Mouse (Mus musculus) kidney, adult 2 months (tissue): Measurements from ENCODE around the gene Ip6k2. TPM values are rescaled to one million over a fixed set of nuclear protein-coding genes. Genes with fewer than 3 reads are reported as not detected.
A peak's percentile ranks its signal among the peaks of the same experiment; 100 is the strongest.

Experiments used
- DNase-seq: peaks from one replicate; pipeline ENCODE4 v3.0.0; 2021
- H3K27ac ChIP-seq: fragments of 200-500 bp; 2 replicates; pipeline ENCODE4 v1.5.1; 2012; ENCODE audit warnings: low read depth, low read length, control low read depth, inconsistent platforms; ENCODE audit not compliant: insufficient read depth
- H3K27me3 ChIP-seq: fragments of 200-500 bp; replicated peaks from 2 replicates; pipeline ENCODE4 v1.6.1; 2012; ENCODE audit warnings: mild to moderate bottlenecking, moderate library complexity, low read length, inconsistent platforms; ENCODE audit not compliant: control insufficient read depth, insufficient read depth
- H3K36me3 ChIP-seq: fragments of 200-500 bp; 2 replicates; pipeline ENCODE4 v1.6.1; 2012; ENCODE audit warnings: mild to moderate bottlenecking, moderate library complexity, low read length, inconsistent platforms; ENCODE audit not compliant: control insufficient read depth, insufficient read depth
- H3K4me1 ChIP-seq: fragments of 200-500 bp; 2 replicates; pipeline ENCODE4 v1.6.1; 2011; ENCODE audit warnings: low read length; ENCODE audit not compliant: control insufficient read depth, insufficient read depth
- H3K4me3 ChIP-seq: fragments of 200-500 bp; 2 replicates; pipeline ENCODE4 v1.5.1; 2011; ENCODE audit warnings: mild to moderate bottlenecking, low read depth, low read length, control low read depth; ENCODE audit not compliant: insufficient read depth
- CTCF ChIP-seq: fragments of 200-500 bp; conservative IDR thresholded peaks from 2 replicates; pipeline ENCODE4 v1.5.1; 2011; ENCODE audit warnings: low read depth, mild to moderate bottlenecking, control low read depth, low read length, moderate library complexity, mixed read lengths; ENCODE audit not compliant: insufficient read depth, insufficient read length
- POLR2A ChIP-seq: fragments of 200-500 bp; IDR thresholded peaks from one replicate; pipeline ENCODE4 v1.6.1; 2011; ENCODE audit warnings: low read depth, low read length, control low read depth
- WGBS: fragments of 180-500 bp; shearing (Covaris S2); methylation state at CpG from one replicate; pipeline ENCODE4 v1.1.7; 2018; 5-methylcytosine and 5-hydroxymethylcytosine counted together
- polyA plus RNA-seq: library from polyadenylated mRNA; depleted of rRNA; stranded (reverse); fragments of >200 nt; gene quantifications from 2 replicates; pipeline ENCODE4 v1.2.3, GENCODE M21; 2012

Gene Ip6k2
- polyA plus RNA-seq, 1 experiment = 68.3 TPM

- Histone ChIP-seq H3K4me1 (no peaks in the 10 kb centered on the region), H3K36me3 (no peaks in the 10 kb centered on the region), H3K27ac (no peak overlapping the region), H3K4me3 (no peak overlapping the region), H3K27me3 (no peaks in the 10 kb centered on the region)
- TF ChIP-seq CTCF (no peak), POLR2A (no peak)
- DNase-seq = no peak
- 57% methylated on average over 5 of the region's 5 CpGs for WGBS
Measured at GRCm38 (mm10) chr9:108820077-108820476, 36.5 kb downstream of the Ip6k2 start.

DNA sequence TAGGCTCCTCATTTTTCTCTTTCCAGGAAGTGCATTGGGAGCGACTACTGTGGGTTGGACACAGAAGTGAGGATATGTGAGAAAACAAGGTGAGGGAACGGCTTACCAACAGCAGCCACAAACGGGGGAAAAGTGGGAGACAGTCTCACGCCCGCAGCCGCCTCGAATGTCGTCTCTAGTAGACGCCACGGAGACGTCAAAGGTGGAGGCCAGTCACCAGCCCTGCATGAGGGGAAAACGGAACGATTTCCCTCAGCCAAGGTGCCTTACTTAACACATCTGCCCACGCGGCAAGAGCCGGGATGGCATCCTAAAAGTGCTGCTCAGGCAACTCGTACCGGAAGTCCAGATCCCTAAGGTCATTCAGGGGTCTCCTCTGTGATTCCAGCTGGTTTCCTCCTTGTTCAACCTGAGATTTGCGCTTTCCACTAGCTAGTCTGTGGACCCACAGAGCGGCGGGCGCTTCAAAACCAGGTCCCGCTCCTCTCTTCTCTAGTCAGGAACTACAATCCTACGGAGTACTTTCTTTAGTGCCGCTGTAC lies 40.6 kb downstream of the Ip6k2 start:
- no peak for DNase-seq
- 5% methylated on average over 25 of the region's 25 CpGs for WGBS
- no peak overlapping the region for H3K4me3 ChIP-seq
- H3K36me3 ChIP-seq = no peaks in the 10 kb centered on the region
- peaks cover 4% of the 10 kb centered on the region; the same call in 1 of the 2 replicates for H3K27me3 ChIP-seq
- H3K4me1 ChIP-seq = no peaks in the 10 kb centered on the region
- no peak for TF ChIP-seq POLR2A
- H3K27ac ChIP-seq = no peak overlapping the region

GRCm38 (mm10) chr9:108824755-108825413 lies 41.3 kb downstream of the Ip6k2 start:
- 3% methylated on average over 31 of the region's 31 CpGs for WGBS
- Histone ChIP-seq H3K36me3 (no peaks in the 10 kb centered on the region), H3K27ac (no peak overlapping the region), H3K4me1 (no peaks in the 10 kb centered on the region), H3K4me3 (no peak overlapping the region), H3K27me3 (peaks cover 4% of the 10 kb centered on the region; the same call in 1 of the 2 replicates)
- TF ChIP-seq CTCF (no peak), POLR2A (no peak)
- DNase-seq = no peak

- H3K4me1 ChIP-seq = no peaks in the 10 kb centered on the region
- H3K36me3 ChIP-seq = no peaks in the 10 kb centered on the region
- no peak within 1 kb of the TSS for H3K4me3 ChIP-seq
- no peak for TF ChIP-seq POLR2A
- no peak within 1 kb of the TSS for H3K27ac ChIP-seq
- no peak for DNase-seq
- 3% methylated on average over 70 of the region's 70 CpGs for WGBS
- H3K27me3 ChIP-seq = peaks cover 4% of the 10 kb centered on the region; the same call in 1 of the 2 replicates
Measured at GRCm38 (mm10) chr9:108825820-108826699, 42.5 kb downstream of the Ip6k2 start, which contains the start of gene Celsr3. Celsr3 (plus strand) TSS chr9:108826320.

GRCm38 (mm10) chr9:108826700-108827340 lies 43.2 kb downstream of the Ip6k2 start:
- WGBS = 2% methylated on average over 39 of the region's 39 CpGs
- peaks cover 5% of the 10 kb centered on the region for H3K4me1 ChIP-seq
- peak; percentile 80 for DNase-seq
- no peak overlapping the region for H3K27ac ChIP-seq
- H3K4me3 ChIP-seq = no peak overlapping the region
- TF ChIP-seq POLR2A = no peak
- H3K27me3 ChIP-seq = peaks cover 4% of the 10 kb centered on the region; the same call in 1 of the 2 replicates
- no peaks in the 10 kb centered on the region for H3K36me3 ChIP-seq

DNA sequence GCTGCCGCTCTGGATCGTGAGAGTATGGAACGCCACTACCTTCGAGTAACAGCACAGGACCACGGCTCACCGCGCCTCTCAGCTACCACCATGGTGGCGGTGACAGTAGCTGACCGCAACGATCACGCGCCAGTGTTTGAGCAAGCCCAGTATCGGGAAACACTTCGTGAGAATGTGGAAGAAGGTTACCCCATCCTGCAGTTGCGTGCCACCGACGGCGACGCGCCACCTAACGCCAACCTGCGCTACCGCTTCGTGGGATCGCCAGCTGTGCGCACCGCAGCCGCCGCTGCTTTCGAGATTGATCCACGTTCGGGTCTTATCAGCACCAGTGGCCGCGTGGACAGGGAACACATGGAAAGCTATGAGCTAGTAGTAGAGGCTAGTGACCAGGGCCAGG lies 43.9 kb downstream of the Ip6k2 start:
- peaks cover 7% of the 10 kb centered on the region for H3K4me1 ChIP-seq
- H3K27ac ChIP-seq = no peak overlapping the region
- WGBS = 11% methylated on average over 34 of the region's 34 CpGs
- no peaks in the 10 kb centered on the region for H3K36me3 ChIP-seq
- H3K27me3 ChIP-seq = peaks cover 4% of the 10 kb centered on the region; the same call in 1 of the 2 replicates
- DNase-seq = no peak
- no peak overlapping the region for H3K4me3 ChIP-seq
- no peak for TF ChIP-seq CTCF
- TF ChIP-seq POLR2A = no peak

DNA sequence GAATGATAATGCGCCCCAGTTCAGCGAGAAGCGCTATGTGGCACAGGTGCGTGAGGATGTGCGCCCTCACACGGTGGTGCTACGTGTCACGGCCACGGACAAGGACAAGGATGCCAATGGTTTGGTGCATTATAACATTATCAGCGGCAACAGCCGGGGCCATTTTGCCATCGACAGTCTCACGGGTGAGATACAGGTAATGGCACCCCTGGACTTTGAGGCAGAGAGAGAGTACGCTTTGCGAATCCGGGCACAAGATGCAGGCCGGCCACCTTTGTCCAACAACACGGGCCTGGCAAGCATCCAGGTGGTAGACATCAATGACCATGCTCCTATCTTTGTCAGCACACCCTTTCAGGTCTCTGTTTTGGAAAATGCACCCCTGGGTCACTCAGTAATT lies 44.3 kb downstream of the Ip6k2 start:
- TF ChIP-seq CTCF (no peak), POLR2A (no peak)
- no peaks in the 10 kb centered on the region for H3K36me3 ChIP-seq
- peaks cover 4% of the 10 kb centered on the region; the same call in 1 of the 2 replicates for H3K27me3 ChIP-seq
- WGBS = 65% methylated on average over 18 of the region's 18 CpGs
- peaks cover 7% of the 10 kb centered on the region for H3K4me1 ChIP-seq
- no peak overlapping the region for H3K27ac ChIP-seq
- no peak for DNase-seq
- no peak overlapping the region for H3K4me3 ChIP-seq
